Mouse (Mus musculus) midbrain, embryonic 14.5 days (tissue): ENCODE results near the gene Klhdc4. TPM values are rescaled to one million over a fixed set of nuclear protein-coding genes. Genes with fewer than 3 reads are reported as not detected.

Experiments used
- ATAC-seq: fragments of 200-750 bp; cut with Nextera tagmentation; 2 replicates; pipeline ENCODE4 v1.8.0; 2017; ENCODE audit warnings: moderate number of reproducible peaks, moderate library complexity; ENCODE audit not compliant: low FRiP score, low TSS enrichment
- DNase-seq: peaks from one replicate; pipeline ENCODE4 v3.0.0-alpha.2; 2015
- H3K27ac ChIP-seq: fragments of 300-500 bp; sonication (generic); replicated peaks from 2 replicates; pipeline ENCODE4 v1.5.1; 2014; ENCODE audit warnings: mild to moderate bottlenecking, low read depth, low read length, moderate library complexity
- H3K27me3 ChIP-seq: fragments of 300-500 bp; sonication (generic); 2 replicates; pipeline ENCODE4 v1.6.1; 2014; ENCODE audit warnings: low read length, control low read depth, mixed read lengths; ENCODE audit not compliant: control insufficient read depth, insufficient read depth
- H3K36me3 ChIP-seq: fragments of 300-500 bp; sonication (generic); 2 replicates; pipeline ENCODE4 v1.6.1; 2014; ENCODE audit warnings: low read length, control low read depth; ENCODE audit not compliant: control insufficient read depth, insufficient read depth
- H3K4me1 ChIP-seq: fragments of 300-500 bp; sonication (generic); 2 replicates; pipeline ENCODE4 v1.6.1; 2014; ENCODE audit warnings: mild to moderate bottlenecking, antibody characterized with exemption, low read length, control low read depth; ENCODE audit not compliant: control insufficient read depth, insufficient read depth
- H3K4me2 ChIP-seq: fragments of 300-500 bp; sonication (generic); 2 replicates; pipeline ENCODE4 v1.6.1; 2014; ENCODE audit warnings: mild to moderate bottlenecking, low read length, moderate library complexity
- H3K4me3 ChIP-seq: fragments of 300-500 bp; sonication (generic); replicated peaks from 2 replicates; pipeline ENCODE4 v1.5.1; 2014; ENCODE audit warnings: low read depth, low read length
- H3K9ac ChIP-seq: fragments of 300-500 bp; sonication (generic); replicated peaks from 2 replicates; pipeline ENCODE4 v1.6.1; 2014; ENCODE audit warnings: mild to moderate bottlenecking, low read length, moderate library complexity
- H3K9me3 ChIP-seq: fragments of 300-500 bp; sonication (generic); 2 replicates; pipeline ENCODE4 v1.6.1; 2016; ENCODE audit warnings: low read length, control low read depth, mixed read lengths; ENCODE audit not compliant: control insufficient read depth
- WGBS: fragments of 180-500 bp; shearing (Covaris S2); extraction: QIAGEN DNeasy Blood & Tissue Kit; methylation state at CpG from one replicate; pipeline ENCODE4 v1.1.7; 2014; 5-methylcytosine and 5-hydroxymethylcytosine counted together
- polyA plus RNA-seq: library from polyadenylated mRNA; unstranded; fragments of >200 nt; fragmentation: Nextera tagmentation; extraction: Ambion mirVana; gene quantifications from 2 replicates; pipeline ENCODE4 v1.2.1, GENCODE M21; 2014

Klhdc4 gene
- polyA plus RNA-seq, 1 experiment from 2014 or later, result 41.7 TPM

- Histone ChIP-seq H3K4me1 (no peaks in the 10 kb centered on the region), H3K27ac (no peak overlapping the region), H3K9me3 (no peaks in the 10 kb centered on the region), H3K27me3 (no peaks in the 10 kb centered on the region), H3K36me3 (no peaks in the 10 kb centered on the region), H3K4me3 (no peak overlapping the region), H3K9ac (no peak overlapping the region), H3K4me2 (no peak overlapping the region)
- WGBS, result 71% methylated on average over 9 of the region's 9 CpGs
- DNase-seq, result no peak
- no peak for ATAC-seq
Measured at GRCm38 (mm10) chr8:121763700-121764013, 65.7 kb downstream of the Klhdc4 start.

- Histone ChIP-seq H3K9ac (no peak overlapping the region), H3K4me2 (no peak overlapping the region), H3K27me3 (no peaks in the 10 kb centered on the region), H3K36me3 (no peaks in the 10 kb centered on the region), H3K4me3 (no peak overlapping the region), H3K9me3 (no peaks in the 10 kb centered on the region), H3K4me1 (no peaks in the 10 kb centered on the region), H3K27ac (no peak overlapping the region)
- ATAC-seq, result no peak
- WGBS, result 61% methylated on average over 7 of the region's 7 CpGs
- peak; percentile 36 for DNase-seq
Measured at GRCm38 (mm10) chr8:121762999-121763699, 66.2 kb downstream of the Klhdc4 start.

GRCm38 (mm10) chr8:121761480-121761879, 67.9 kb downstream of the Klhdc4 start:
- Histone ChIP-seq H3K4me2 (no peak overlapping the region), H3K4me1 (no peaks in the 10 kb centered on the region), H3K9me3 (no peaks in the 10 kb centered on the region), H3K9ac (no peak overlapping the region), H3K27ac (no peak overlapping the region), H3K4me3 (no peak overlapping the region), H3K36me3 (no peaks in the 10 kb centered on the region), H3K27me3 (no peaks in the 10 kb centered on the region)
- WGBS, result 36% methylated on average over 10 of the region's 10 CpGs
- DNase-seq (peak; percentile 49), ATAC-seq (no peak)

- Histone ChIP-seq H3K9me3 (no peaks in the 10 kb centered on the region), H3K9ac (no peak overlapping the region), H3K4me1 (no peaks in the 10 kb centered on the region), H3K36me3 (no peaks in the 10 kb centered on the region), H3K4me2 (no peak overlapping the region), H3K27me3 (no peaks in the 10 kb centered on the region), H3K27ac (no peak overlapping the region), H3K4me3 (no peak overlapping the region)
- DNase-seq (no peak), ATAC-seq (no peak)
- 80% methylated on average over 7 of the region's 7 CpGs for WGBS
Measured at GRCm38 (mm10) chr8:121760484-121760883, 68.9 kb downstream of the Klhdc4 start.

- ATAC-seq (no peak), DNase-seq (no peak)
- Histone ChIP-seq H3K9ac (no peak overlapping the region), H3K27me3 (no peaks in the 10 kb centered on the region), H3K27ac (no peak overlapping the region), H3K4me2 (no peak overlapping the region), H3K4me3 (no peak overlapping the region), H3K4me1 (no peaks in the 10 kb centered on the region), H3K36me3 (no peaks in the 10 kb centered on the region), H3K9me3 (no peaks in the 10 kb centered on the region)
- WGBS, result 79% methylated on average over 12 of the region's 12 CpGs
Measured at GRCm38 (mm10) chr8:121758470-121758869, 70.9 kb downstream of the Klhdc4 start.

- ATAC-seq, result no peak
- 22% methylated on average over 3 of the region's 3 CpGs for WGBS
- Histone ChIP-seq H3K9ac (no peak overlapping the region), H3K4me3 (no peak overlapping the region), H3K27ac (no peak overlapping the region), H3K36me3 (no peaks in the 10 kb centered on the region), H3K27me3 (no peaks in the 10 kb centered on the region), H3K9me3 (no peaks in the 10 kb centered on the region), H3K4me2 (no peak overlapping the region), H3K4me1 (no peaks in the 10 kb centered on the region)
- DNase-seq, result peak; percentile 73
Measured at GRCm38 (mm10) chr8:121751407-121751806, 78.0 kb downstream of the Klhdc4 start.

- Histone ChIP-seq H3K27ac (no peak overlapping the region), H3K4me2 (no peak overlapping the region), H3K9me3 (no peaks in the 10 kb centered on the region), H3K27me3 (no peaks in the 10 kb centered on the region), H3K36me3 (no peaks in the 10 kb centered on the region), H3K4me1 (no peaks in the 10 kb centered on the region), H3K4me3 (no peak overlapping the region), H3K9ac (no peak overlapping the region)
- WGBS, result 42% methylated on average over 3 of the region's 3 CpGs
- ATAC-seq (no peak), DNase-seq (no peak)
Measured at GRCm38 (mm10) chr8:121750512-121750911, 78.9 kb downstream of the Klhdc4 start.

- ATAC-seq, result no peak
- Histone ChIP-seq H3K4me2 (no peak overlapping the region), H3K9ac (no peak overlapping the region), H3K4me1 (no peaks in the 10 kb centered on the region), H3K9me3 (no peaks in the 10 kb centered on the region), H3K4me3 (no peak overlapping the region), H3K27ac (no peak overlapping the region), H3K27me3 (no peaks in the 10 kb centered on the region), H3K36me3 (no peaks in the 10 kb centered on the region)
- WGBS, result 79% methylated on average over 9 of the region's 9 CpGs
- no peak for DNase-seq
Measured at GRCm38 (mm10) chr8:121749501-121749900, 79.9 kb downstream of the Klhdc4 start.
